Mouse (Mus musculus) heart, embryonic 16.5 days (tissue): ENCODE results near the gene Unc119b. TPM values are rescaled to one million over a fixed set of nuclear protein-coding genes. Genes with fewer than 3 reads are reported as not detected.

Experiments used
- ATAC-seq: fragments of 200-750 bp; cut with Nextera tagmentation; replicated peaks from 2 replicates; pipeline ENCODE4 v1.8.0; 2017; ENCODE audit warnings: moderate number of reproducible peaks; ENCODE audit not compliant: insufficient read depth, low FRiP score; ENCODE audit errors: extremely low read depth
- H3K27ac ChIP-seq: fragments of 300-500 bp; sonication (generic); 2 replicates; pipeline ENCODE4 v1.5.1; 2014; ENCODE audit warnings: mild to moderate bottlenecking, low read length, control low read depth, moderate library complexity
- H3K27me3 ChIP-seq: fragments of 300-500 bp; sonication (generic); 2 replicates; pipeline ENCODE4 v1.6.1; 2014; ENCODE audit warnings: low read length, mixed read lengths; ENCODE audit not compliant: control insufficient read depth, insufficient read depth
- H3K36me3 ChIP-seq: fragments of 300-500 bp; sonication (generic); 2 replicates; pipeline ENCODE4 v1.6.1; 2014; ENCODE audit not compliant: control insufficient read depth, insufficient read depth
- H3K4me1 ChIP-seq: fragments of 300-500 bp; sonication (generic); 2 replicates; pipeline ENCODE4 v1.6.1; 2014; ENCODE audit warnings: low read length, mixed read lengths; ENCODE audit not compliant: control insufficient read depth, insufficient read depth
- H3K4me2 ChIP-seq: fragments of 300-500 bp; sonication (generic); 2 replicates; pipeline ENCODE4 v1.6.1; 2014; ENCODE audit warnings: low read depth, mild to moderate bottlenecking, control low read depth, low read length
- H3K4me3 ChIP-seq: fragments of 300-500 bp; sonication (generic); 2 replicates; pipeline ENCODE4 v1.5.1; 2014; ENCODE audit warnings: mild to moderate bottlenecking, control low read depth, low read length
- H3K9ac ChIP-seq: fragments of 300-500 bp; sonication (generic); 2 replicates; pipeline ENCODE4 v1.6.1; 2014; ENCODE audit warnings: low read length, control low read depth
- H3K9me3 ChIP-seq: fragments of 300-500 bp; sonication (generic); replicated peaks from 2 replicates; pipeline ENCODE4 v1.6.1; 2016; ENCODE audit warnings: low read length; ENCODE audit not compliant: control insufficient read depth
- whole genome bisulfite sequencing: fragments of 180-500 bp; shearing (Covaris S2); extraction: QIAGEN DNeasy Blood & Tissue Kit; methylation state at CpG from one replicate; pipeline ENCODE4 v1.1.7; 2014; 5-methylcytosine and 5-hydroxymethylcytosine counted together
- polyA plus RNA-seq: library from polyadenylated mRNA; unstranded; fragments of >200 nt; fragmentation: Nextera tagmentation; extraction: Ambion mirVana; gene quantifications from 2 replicates; pipeline ENCODE4 v1.2.1, GENCODE M21; 2015

The Unc119b gene
- polyA plus RNA-seq, 1 experiment from 2014 or later = 20.7 TPM

DNA sequence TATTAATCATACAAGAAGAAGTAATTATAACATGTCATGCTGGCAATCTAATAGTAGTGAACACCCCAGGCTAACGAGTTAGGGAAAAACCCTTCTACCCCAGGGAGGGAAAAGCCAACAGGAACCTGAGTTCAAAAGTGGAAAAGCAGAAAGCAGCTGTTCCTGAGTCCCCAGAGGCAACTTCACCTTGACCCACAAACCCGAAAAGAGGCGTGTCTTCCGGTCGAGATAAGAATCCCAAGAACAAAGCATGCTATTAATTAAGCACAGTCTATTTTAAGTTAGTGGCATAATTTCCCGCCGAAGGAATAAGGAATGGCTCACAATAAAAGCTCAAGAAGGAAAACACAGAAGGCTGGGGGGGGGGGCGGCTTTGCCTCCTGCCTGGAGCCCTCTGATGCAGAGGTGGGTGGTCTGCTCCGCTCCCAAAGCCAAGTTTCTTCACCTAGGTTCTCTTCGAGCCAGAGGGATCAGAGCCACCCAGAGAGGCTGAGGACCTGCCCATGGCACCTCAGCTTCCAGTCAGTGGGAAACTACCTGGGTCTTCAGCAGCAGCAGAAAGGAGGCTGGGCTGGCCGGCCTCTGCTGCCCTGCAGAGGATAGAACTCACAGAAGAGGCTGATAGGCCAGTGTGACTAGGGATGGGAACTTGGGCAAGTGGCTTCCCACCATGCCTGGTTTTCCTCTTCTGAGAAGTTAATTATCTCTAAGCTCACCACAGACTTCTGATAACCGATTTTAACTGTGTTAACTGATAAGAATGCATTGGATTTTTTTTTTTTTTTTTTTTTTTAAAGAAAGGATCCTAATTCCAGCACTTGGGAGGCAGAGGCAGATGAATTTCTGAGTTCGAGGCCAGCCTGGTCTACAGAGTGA is 26.5 kb upstream of the Unc119b start:
- peak overlapping the region; percentile 69 for H3K27ac ChIP-seq
- H3K4me3 ChIP-seq = no peak overlapping the region
- peak overlapping the region; percentile 31; the same call in 1 of the 2 replicates for H3K4me2 ChIP-seq

DNA sequence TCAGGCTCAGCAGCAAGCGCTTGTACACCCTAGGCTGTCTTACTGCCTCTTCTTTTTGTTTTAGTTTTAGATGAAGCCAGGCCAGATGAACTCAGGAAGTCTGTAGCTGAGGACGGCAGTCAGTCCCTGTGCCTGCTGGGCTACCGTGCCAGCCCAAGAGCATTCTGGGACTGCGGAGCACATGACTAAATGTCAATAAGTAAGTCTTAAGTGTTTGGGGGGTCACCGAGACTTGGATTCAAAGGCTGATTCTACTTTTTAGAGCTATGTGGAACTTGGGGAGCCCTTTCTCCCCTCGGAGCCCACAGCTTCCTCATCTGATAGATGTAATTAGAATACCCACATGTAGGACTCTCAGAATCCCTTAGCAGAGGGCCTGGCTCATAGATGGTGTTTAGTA is 25.9 kb upstream of the Unc119b start:
- Histone ChIP-seq H3K4me3 (no peak overlapping the region), H3K4me1 (peaks cover 21% of the 10 kb centered on the region), H3K9me3 (no peaks in the 10 kb centered on the region), H3K36me3 (no peaks in the 10 kb centered on the region), H3K9ac (no peak overlapping the region), H3K27me3 (no peaks in the 10 kb centered on the region), H3K27ac (peak overlapping the region; percentile 69), H3K4me2 (no peak overlapping the region)
- WGBS = 74% methylated on average over 6 of the region's 6 CpGs
- no peak for ATAC-seq

More for the DNA sequence above, 26.5 kb upstream of the Unc119b start:
- 42% methylated on average over 13 of the region's 13 CpGs for WGBS
- Histone ChIP-seq H3K9ac (no peak overlapping the region), H3K4me1 (peaks cover 21% of the 10 kb centered on the region), H3K27me3 (no peaks in the 10 kb centered on the region), H3K36me3 (no peaks in the 10 kb centered on the region), H3K9me3 (no peaks in the 10 kb centered on the region)
- no peak for ATAC-seq

DNA sequence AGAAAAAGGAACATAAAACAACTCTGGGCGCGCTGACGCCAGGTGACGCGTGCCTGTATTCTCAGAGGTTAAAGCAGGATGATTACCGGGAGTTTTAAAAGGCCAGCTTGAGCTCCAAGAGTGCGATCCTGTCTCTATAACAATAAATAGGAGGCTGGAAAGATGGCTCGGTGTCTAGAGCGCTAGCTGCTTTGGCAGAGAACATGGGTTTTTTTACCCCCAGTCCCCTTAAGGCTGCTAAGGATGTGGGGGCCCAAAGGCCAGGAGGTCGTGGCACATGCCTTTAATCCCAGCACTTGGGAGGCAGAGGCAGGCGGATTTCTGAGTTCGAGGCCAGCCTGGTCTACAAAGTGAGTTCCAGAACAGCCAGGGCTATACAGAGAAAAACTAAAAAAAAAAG is 24.4 kb upstream of the Unc119b start:
- WGBS = 36% methylated on average over 12 of the region's 12 CpGs
- H3K9ac ChIP-seq = peak overlapping the region; percentile 82
- peaks cover 35% of the 10 kb centered on the region for H3K4me1 ChIP-seq
- ATAC-seq = no peak
- no peaks in the 10 kb centered on the region for H3K9me3 ChIP-seq
- no peaks in the 10 kb centered on the region for H3K27me3 ChIP-seq
- peak overlapping the region; percentile 96 for H3K27ac ChIP-seq
- peak overlapping the region; percentile 84 for H3K4me3 ChIP-seq
- peak overlapping the region; percentile 77 for H3K4me2 ChIP-seq
- H3K36me3 ChIP-seq = no peaks in the 10 kb centered on the region

DNA sequence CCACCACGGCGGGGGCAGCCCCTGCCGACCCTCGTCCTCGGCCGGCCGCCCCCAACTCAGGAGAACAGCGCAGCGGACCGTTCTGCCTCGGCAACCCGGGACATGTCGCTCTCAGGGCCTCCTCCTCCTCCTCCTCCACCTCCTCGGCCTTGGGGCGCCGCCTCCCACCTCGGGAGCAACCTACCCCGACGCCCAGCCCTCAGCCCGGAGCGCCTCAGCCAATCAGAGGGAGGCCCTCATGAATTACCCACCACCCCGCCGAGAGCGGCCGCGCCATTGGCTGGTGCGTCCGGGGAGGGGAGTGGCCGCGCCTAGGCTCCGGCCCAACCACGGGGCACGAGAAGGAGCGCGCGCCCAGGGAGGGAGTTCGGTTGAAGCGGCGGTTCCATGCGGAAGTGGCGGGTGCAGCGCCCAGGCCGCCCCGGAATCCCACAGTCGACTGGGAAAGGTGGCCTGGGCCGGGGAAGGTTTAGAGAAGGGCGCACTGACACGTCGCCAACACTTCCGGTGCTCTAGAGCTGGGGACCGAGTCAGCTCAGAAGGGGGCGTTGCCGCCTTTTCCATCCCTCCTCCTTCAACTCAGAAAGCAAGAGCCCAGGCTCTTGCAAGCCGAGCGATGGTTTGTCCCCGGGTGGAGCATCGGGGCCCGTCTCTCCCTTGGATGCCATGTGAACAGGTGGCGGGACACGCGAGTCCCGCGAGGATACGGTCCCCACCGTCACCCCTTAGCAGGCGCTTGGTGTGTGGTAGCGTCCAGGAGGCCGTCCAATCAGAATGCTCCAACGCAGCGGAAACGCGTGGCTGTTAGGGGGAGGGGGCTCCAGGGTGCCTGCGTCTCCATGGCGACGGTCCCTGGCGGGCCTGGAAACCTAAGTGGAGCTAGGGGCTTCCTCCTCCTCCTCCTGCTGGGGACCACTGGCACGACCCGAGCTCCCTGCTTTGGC is 23.5 kb upstream of the Unc119b start, which contains the start of gene Mlec:
Mlec (minus strand) TSS at position 140 of the 944 bp plus-strand sequence.
- peak; percentile 98 for ATAC-seq
- H3K4me2 ChIP-seq = peak within 1 kb of the TSS; percentile 81
- no peaks in the 10 kb centered on the region for H3K27me3 ChIP-seq
- no peaks in the 10 kb centered on the region for H3K36me3 ChIP-seq
- H3K27ac ChIP-seq = peak within 1 kb of the TSS; percentile 96
- H3K4me3 ChIP-seq = peak within 1 kb of the TSS; percentile 84
- H3K9ac ChIP-seq = peak within 1 kb of the TSS; percentile 98
- under 1% methylated on average over 75 of the region's 78 CpGs for WGBS
- H3K4me1 ChIP-seq = peaks cover 43% of the 10 kb centered on the region
- no peaks in the 10 kb centered on the region for H3K9me3 ChIP-seq

DNA sequence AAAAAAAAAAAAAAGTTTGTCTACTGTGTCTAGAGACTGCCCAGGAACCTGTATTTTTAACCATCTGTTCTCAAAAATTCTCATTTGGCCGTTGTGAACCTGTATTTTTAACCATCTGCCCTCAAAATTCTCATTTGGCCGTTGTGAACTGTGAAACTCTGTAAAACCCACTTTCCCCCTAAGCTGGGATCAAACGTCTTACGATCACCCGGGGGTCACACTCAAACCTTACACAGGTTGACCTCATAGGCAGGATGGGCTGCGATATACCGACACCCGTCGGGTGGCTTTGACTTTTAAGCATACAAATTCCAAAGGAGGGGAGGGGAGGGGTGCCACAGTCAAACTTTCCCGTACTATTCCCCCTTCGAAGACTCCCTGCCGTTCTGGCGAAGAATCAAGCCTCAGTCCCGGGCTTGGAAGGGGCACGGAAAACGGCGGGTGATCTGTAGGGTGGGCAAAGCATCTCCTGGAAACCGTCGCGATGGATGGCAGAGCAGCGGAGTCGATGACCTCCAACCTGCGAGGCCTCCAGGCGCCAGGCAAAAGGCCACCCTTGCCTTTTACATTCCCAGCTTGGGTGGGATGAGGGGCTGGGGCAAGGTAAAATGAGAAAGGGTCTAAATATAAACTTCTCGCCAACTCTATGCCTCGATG is 22.3 kb upstream of the Unc119b start:
- peak overlapping the region; percentile 98 for H3K9ac ChIP-seq
- peak overlapping the region; percentile 90 for H3K27ac ChIP-seq
- no peaks in the 10 kb centered on the region for H3K27me3 ChIP-seq
- H3K4me2 ChIP-seq = peak overlapping the region; percentile 81
- H3K36me3 ChIP-seq = no peaks in the 10 kb centered on the region
- 2% methylated on average over 26 of the region's 26 CpGs for WGBS
- ATAC-seq = no peak
- H3K4me1 ChIP-seq = peaks cover 55% of the 10 kb centered on the region
- H3K9me3 ChIP-seq = no peaks in the 10 kb centered on the region
- H3K4me3 ChIP-seq = peak overlapping the region; percentile 84

DNA sequence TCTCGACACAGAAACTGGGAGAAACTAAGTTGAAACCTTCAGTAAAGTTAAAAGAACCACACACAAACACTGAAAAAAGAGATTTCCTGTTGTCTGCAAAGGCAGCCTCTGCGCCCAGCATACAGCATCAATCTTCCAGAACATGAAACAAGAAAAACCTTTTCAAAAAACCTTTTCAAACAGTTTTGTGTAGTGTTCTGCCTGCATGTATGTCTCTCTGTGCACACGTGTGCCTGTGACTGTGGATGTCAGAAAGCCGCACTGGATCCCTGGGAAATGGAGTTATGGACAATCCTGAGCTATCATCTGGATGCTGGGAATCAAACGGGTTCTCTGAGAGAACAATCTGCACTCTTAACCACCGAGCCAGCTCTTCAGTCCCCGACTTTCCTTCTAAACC is 21.6 kb upstream of the Unc119b start:
- H3K9ac ChIP-seq = peak overlapping the region; percentile 98
- H3K9me3 ChIP-seq = no peaks in the 10 kb centered on the region
- H3K4me3 ChIP-seq = peak overlapping the region; percentile 84
- H3K27ac ChIP-seq = no peak overlapping the region
- WGBS = 40% methylated on average over 7 of the region's 7 CpGs
- peaks cover 57% of the 10 kb centered on the region for H3K4me1 ChIP-seq
- H3K36me3 ChIP-seq = no peaks in the 10 kb centered on the region
- H3K4me2 ChIP-seq = peak overlapping the region; percentile 81
- no peak for ATAC-seq
- no peaks in the 10 kb centered on the region for H3K27me3 ChIP-seq

DNA sequence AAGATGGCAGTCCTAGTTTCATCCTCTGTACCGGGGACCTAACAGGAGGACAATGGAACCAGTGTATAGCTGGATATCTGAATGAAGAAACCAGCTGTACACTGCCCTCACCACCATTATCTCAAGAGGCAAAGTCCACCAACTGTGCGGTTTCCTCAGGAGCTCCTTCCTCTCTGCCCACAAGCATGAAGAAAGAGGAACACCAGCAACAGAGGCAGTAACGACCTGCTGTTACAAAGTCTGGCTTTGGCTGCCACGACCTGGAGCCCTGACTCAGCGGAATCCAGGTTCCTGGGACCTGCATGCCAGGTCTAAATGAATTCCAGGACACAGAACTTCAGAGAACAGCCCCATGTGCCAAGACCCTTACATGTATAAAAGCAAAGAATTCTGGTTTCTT is 21.1 kb upstream of the Unc119b start:
- H3K4me3 ChIP-seq = peak overlapping the region; percentile 84
- H3K9me3 ChIP-seq = no peaks in the 10 kb centered on the region
- H3K27ac ChIP-seq = peak overlapping the region; percentile 0; the same call in 1 of the 2 replicates
- no peaks in the 10 kb centered on the region for H3K27me3 ChIP-seq
- H3K36me3 ChIP-seq = peaks cover under 1% of the 10 kb centered on the region
- 28% methylated on average over 5 of the region's 5 CpGs for WGBS
- ATAC-seq = no peak
- H3K4me2 ChIP-seq = peak overlapping the region; percentile 81
- peak overlapping the region; percentile 56 for H3K9ac ChIP-seq
- peaks cover 55% of the 10 kb centered on the region for H3K4me1 ChIP-seq

DNA sequence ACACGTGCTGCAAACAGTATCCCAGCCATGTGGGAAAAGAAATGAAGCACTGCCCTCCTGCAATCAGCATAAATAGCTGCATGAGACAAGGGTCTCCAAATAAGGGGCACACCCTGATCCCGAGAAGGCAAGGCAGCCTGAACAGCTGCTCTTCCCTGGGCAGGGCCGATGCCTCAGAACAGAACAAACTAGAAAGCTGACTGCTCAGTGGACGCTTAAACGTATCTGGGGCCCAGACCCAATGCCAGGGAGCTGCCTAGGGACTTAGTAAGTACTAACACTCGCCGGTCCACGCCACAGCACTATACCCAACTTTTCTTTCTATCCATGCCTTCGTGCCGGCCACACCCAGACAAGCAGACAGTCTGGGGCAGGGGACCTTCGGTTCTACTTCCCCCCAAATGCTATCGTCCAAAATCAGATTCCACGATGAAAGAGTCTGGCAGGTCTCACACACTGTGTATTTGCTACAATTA is 20.4 kb upstream of the Unc119b start:
- Histone ChIP-seq H3K4me2 (peak overlapping the region; percentile 81), H3K9ac (peak overlapping the region; percentile 56), H3K27me3 (no peaks in the 10 kb centered on the region), H3K27ac (peak overlapping the region; percentile 23), H3K9me3 (no peaks in the 10 kb centered on the region), H3K4me3 (peak overlapping the region; percentile 84), H3K4me1 (peaks cover 55% of the 10 kb centered on the region), H3K36me3 (peaks cover 7% of the 10 kb centered on the region)
- no peak for ATAC-seq
- WGBS = 41% methylated on average over 13 of the region's 13 CpGs
